In the genomic region with DNA sequence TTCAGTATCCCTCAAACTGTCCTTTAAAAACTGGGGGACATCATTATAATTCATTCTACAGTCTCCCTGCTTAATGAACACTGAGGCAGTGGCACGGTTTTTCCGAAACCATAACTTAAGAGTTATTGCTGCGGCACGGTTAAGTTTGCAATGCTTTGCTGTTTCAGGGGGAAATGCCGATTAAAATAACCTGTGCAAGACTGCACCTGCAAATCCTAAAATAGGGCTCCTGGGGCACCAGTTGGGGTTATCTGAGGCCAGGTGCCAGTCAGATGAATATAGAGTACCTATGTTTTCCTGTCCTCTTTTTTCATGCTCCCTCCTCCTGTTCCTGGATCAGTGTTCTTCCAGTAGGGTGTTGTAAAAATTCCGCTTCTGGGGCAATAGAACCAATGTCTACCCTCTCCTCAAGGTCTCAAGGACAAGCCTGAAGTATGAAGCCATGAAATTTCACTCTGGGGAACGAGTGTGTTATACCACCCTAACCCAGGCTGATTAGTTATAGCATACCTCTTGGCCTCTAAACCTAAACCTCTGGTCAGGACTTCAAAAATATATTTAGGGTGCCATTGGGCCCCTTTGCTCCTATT, we compare ENCODE assay signal across 8 mouse cellular contexts. TPM values are rescaled to one million over a fixed set of nuclear protein-coding genes. Genes with fewer than 3 reads are reported as not detected.
DNase-seq lines count a peak whose midpoint lies in the region; ATAC-seq and TF ChIP-seq lines count a peak whose summit lies in the region.

No protein-coding gene starts in this region.

- peak overlapping the region; percentile 73 for H3K27ac ChIP-seq in heart, adult 2 months
- H3K27ac ChIP-seq in forebrain, embryonic 15.5 days (replicated peaks) = no peak overlapping the region
- peak overlapping the region; percentile 13 for H3K27ac ChIP-seq in liver, postnatal 0 days (ENCODE audit: low read depth)

- H3K4me2 ChIP-seq in forebrain, embryonic 15.5 days (replicated peaks) = peak overlapping the region; percentile 90
- H3K4me2 ChIP-seq in liver, postnatal 0 days (ENCODE audit: low read depth, low read length) = peak overlapping the region; percentile 85

- no peak for ATAC-seq in forebrain, embryonic 15.5 days (replicated peaks)
- ATAC-seq in liver, postnatal 0 days = no peak

- no peak for TF ChIP-seq POLR2A in heart, adult 2 months (IDR thresholded peaks at IDR 0.05; ENCODE audit: insufficient read depth, low read depth, low read length)

- H3K9me3 ChIP-seq in forebrain, embryonic 15.5 days = no peaks in the 10 kb centered on the region
- H3K9me3 ChIP-seq in liver, postnatal 0 days (ENCODE audit: low read length) = no peaks in the 10 kb centered on the region

- H3K36me3 ChIP-seq in heart, adult 2 months (ENCODE audit: control insufficient read depth, insufficient read depth, low read length) = no peaks in the 10 kb centered on the region
- H3K36me3 ChIP-seq in forebrain, embryonic 15.5 days = no peaks in the 10 kb centered on the region
- peaks cover 14% of the 10 kb centered on the region; the same call in 1 of the 2 replicates for H3K36me3 ChIP-seq in liver, postnatal 0 days (replicated peaks; ENCODE audit: insufficient read depth, low read length)

- 61% methylated on average over 7 of the region's 7 CpGs for WGBS in heart, adult 2 months
- WGBS in forebrain, embryonic 15.5 days = 70% methylated on average over 7 of the region's 7 CpGs
- WGBS in liver, postnatal 0 days (ENCODE audit: insufficient replicate concordance) = 46% methylated on average over 7 of the region's 7 CpGs

- TF ChIP-seq EP300 in heart, adult 2 months (IDR thresholded peaks at IDR 0.05; ENCODE audit: insufficient read depth, low read depth, low read length) = no peak
- TF ChIP-seq EP300 in liver, postnatal 0 days (IDR thresholded peaks at IDR 0.05; ENCODE audit: low read depth) = no peak

- no peaks in the 10 kb centered on the region for H3K27me3 ChIP-seq in heart, adult 2 months (ENCODE audit: control insufficient read depth, insufficient read depth, low read length)
- no peaks in the 10 kb centered on the region for H3K27me3 ChIP-seq in forebrain, embryonic 15.5 days
- no peaks in the 10 kb centered on the region for H3K27me3 ChIP-seq in liver, postnatal 0 days (ENCODE audit: insufficient read depth, low read length)

- peak overlapping the region; percentile 50; the same call in 1 of the 2 replicates for H3K9ac ChIP-seq in heart, adult 2 months (ENCODE audit: low read depth, low read length)
- peak overlapping the region; percentile 38; the same call in 1 of the 2 replicates for H3K9ac ChIP-seq in forebrain, embryonic 15.5 days (replicated peaks)
- H3K9ac ChIP-seq in liver, postnatal 0 days (replicated peaks) = peak overlapping the region; percentile 71

- DNase-seq in heart, adult 2 months = no peak
- DNase-seq in heart, postnatal 25 days (ENCODE audit: low spot score) = no peak
- DNase-seq in A20 (ENCODE audit: low read depth, low spot score) = peak; percentile 85
- DNase-seq in liver, postnatal 0 days = no peak
- DNase-seq in urinary bladder, postnatal 14 days (ENCODE audit: low spot score) = no peak
- no peak for DNase-seq in retina, postnatal 1 day
- no peak for DNase-seq in adrenal gland, postnatal 25 days

- no peak for TF ChIP-seq CTCF in heart, adult 2 months (IDR thresholded peaks at IDR 0.05)
- TF ChIP-seq CTCF in liver, postnatal 0 days (IDR thresholded peaks at IDR 0.05; ENCODE audit: low read depth) = no peak

- peak overlapping the region; percentile 64 for H3K4me3 ChIP-seq in heart, adult 2 months
- H3K4me3 ChIP-seq in forebrain, embryonic 15.5 days = peak overlapping the region; percentile 65
- peak overlapping the region; percentile 99 for H3K4me3 ChIP-seq in liver, postnatal 0 days (ENCODE audit: low read depth, low read length)

- intact Hi-C loops in heart, adult 2 months (cut with DNase I) = loop anchor here (5.0 kb wide), 1 partner anchor 35 kb away; no protein-coding TSS in a partner anchor
- intact Hi-C loops in heart, postnatal 25 days (cut with DNase I) = no loop called here

- no peaks in the 10 kb centered on the region; the same call in 1 of the 2 replicates for H3K4me1 ChIP-seq in heart, adult 2 months (ENCODE audit: control insufficient read depth, insufficient read depth, low read length)
- H3K4me1 ChIP-seq in forebrain, embryonic 15.5 days = peaks cover 15% of the 10 kb centered on the region
- peaks cover 30% of the 10 kb centered on the region for H3K4me1 ChIP-seq in liver, postnatal 0 days (ENCODE audit: insufficient read depth)

- H3K79me2 ChIP-seq in heart, adult 2 months (replicated peaks; ENCODE audit: control insufficient read depth, insufficient read depth, low read length) = 0 out of 2 replicates have a peak, but pooled peaks cover 3% of the 10 kb centered on the region

RNA-seq across cellular contexts. Expression of gene Mki67, which starts 0.9 kb away (rescaled TPM):
- 1 to 10 TPM in 1 of 2 experiments, under 1 TPM in 1; 0.97 to 1.9 TPM for total RNA-seq in heart, adult 2 months (2021)
- polyA plus RNA-seq in heart, adult 2 months (2012; rRNA removed) = 0.16 and 0.29 TPM in 2 replicates
- total RNA-seq in heart, postnatal 25 days (2021) = 1 to 10 TPM; 2.5 to 3.6 TPM
- 18.8 and 22.3 TPM in 2 replicates for polyA plus RNA-seq in forebrain, embryonic 15.5 days (2015; fragmentation: Nextera tagmentation; extraction: Ambion mirVana)
- polyA plus RNA-seq in liver, postnatal 0 days (2015; fragmentation: Nextera tagmentation; extraction: Ambion mirVana) = 35.4 and 38.8 TPM in 2 replicates
- total RNA-seq in adrenal gland, postnatal 25 days (2021) = 16.4 and 23.0 TPM in 2 replicates
